Mouse (Mus musculus) MEL (cell line): ENCODE results near the gene 6030408B16Rik.

Source experiments
- CTCF ChIP-seq, 3 experiments: IDR thresholded peaks in 2 of 3; conservative IDR thresholded peaks in 1 of 3; 2 replicates each; pipeline ENCODE4 v1.5.1; 2011 to 2012; ENCODE audit warnings: low read length in 3 of 3, low read depth in 2 of 3, mild to moderate bottlenecking in 2 of 3, improper control_type of control experiment in 1 of 3, inconsistent platforms in 1 of 3, mixed read lengths in 1 of 3, moderate library complexity in 1 of 3; ENCODE audit not compliant: control insufficient read depth in 1 of 3, insufficient read depth in 1 of 3, poor library complexity in 1 of 3, severe bottlenecking in 1 of 3
- E2F4 ChIP-seq: IDR thresholded peaks from 2 replicates; pipeline ENCODE4 v1.6.1; 2011; ENCODE audit warnings: low read depth, low read length, improper control_type of control experiment, borderline replicate concordance
- EP300 ChIP-seq, 2 experiments: IDR thresholded peaks; 2 replicates each; pipeline ENCODE4 v1.6.1; 2011; ENCODE audit warnings: improper control_type of control experiment in 2 of 2, low read length in 2 of 2, low read depth in 1 of 2, mild to moderate bottlenecking in 1 of 2
- ETS1 ChIP-seq: IDR thresholded peaks from 2 replicates; pipeline ENCODE4 v1.6.1; 2012; ENCODE audit warnings: low read depth, mild to moderate bottlenecking, inconsistent platforms, low read length, improper control_type of control experiment, moderate library complexity
- GATA1 ChIP-seq: IDR thresholded peaks from 2 replicates; pipeline ENCODE4 v1.6.1; 2011; ENCODE audit warnings: low read depth, low read length, improper control_type of control experiment
- MAX ChIP-seq: IDR thresholded peaks from 2 replicates; pipeline ENCODE4 v1.6.1; 2011; ENCODE audit warnings: low read length, improper control_type of control experiment
- MYB ChIP-seq: IDR thresholded peaks from 2 replicates; pipeline ENCODE4 v1.6.1; 2011; ENCODE audit warnings: mild to moderate bottlenecking, low read depth, low read length, improper control_type of control experiment
- MYC ChIP-seq: IDR thresholded peaks from 2 replicates; pipeline ENCODE4 v1.6.1; 2011; ENCODE audit warnings: low read depth, mild to moderate bottlenecking, low read length, improper control_type of control experiment, moderate library complexity
- POLR2A ChIP-seq, 2 experiments: IDR thresholded peaks; 2 replicates each; pipeline ENCODE4 v1.6.1; 2011 to 2012; ENCODE audit warnings: low read length in 2 of 2, mild to moderate bottlenecking in 2 of 2, control low read depth in 1 of 2, improper control_type of control experiment in 1 of 2, low read depth in 1 of 2, moderate library complexity in 1 of 2; ENCODE audit not compliant: control insufficient read depth in 1 of 2, insufficient read depth in 1 of 2, poor library complexity in 1 of 2
- SIN3A ChIP-seq: IDR thresholded peaks from 2 replicates; pipeline ENCODE4 v1.6.1; 2012; ENCODE audit warnings: low read length, improper control_type of control experiment, inconsistent platforms
- TAL1 ChIP-seq: IDR thresholded peaks from 2 replicates; pipeline ENCODE4 v1.6.1; 2012; ENCODE audit warnings: mild to moderate bottlenecking, inconsistent platforms, low read length, moderate library complexity, mixed read lengths
- USF1 ChIP-seq: IDR thresholded peaks from 2 replicates; pipeline ENCODE4 v1.6.1; 2014; ENCODE audit warnings: low read depth, mild to moderate bottlenecking, inconsistent platforms, low read length, improper control_type of control experiment, moderate library complexity

- TF ChIP-seq USF1 (no peak; the same call in 1 of the 2 replicates), ETS1 (no peak), GATA1 (peak; percentile 46; the same call in 1 of the 2 replicates), POLR2A (IDR thresholded peaks at IDR 0.05; ENCODE audit: control insufficient read depth in 1 of 2, insufficient read depth in 1 of 2, low read depth in 1 of 2, low read length in 2 of 2, poor library complexity in 1 of 2) (no peak), MAX (no peak), EP300 (IDR thresholded peaks at IDR 0.05; ENCODE audit: low read depth in 1 of 2, low read length in 2 of 2) (0 out of 4 replicates have a peak, but pooled peaks of 1 of the 2 experiments have one; percentile 5), MYC (peak; percentile 42; the same call in 1 of the 2 replicates), E2F4 (0 out of 2 replicates have a peak, but pooled peaks have one; percentile 62), TAL1 (no peak), CTCF (IDR thresholded peaks at IDR 0.05 in 2 of 3, conservative IDR thresholded peaks at IDR 0.05 in 1 of 3; ENCODE audit: control insufficient read depth in 1 of 3, insufficient read depth in 1 of 3, low read depth in 2 of 3, low read length in 3 of 3, poor library complexity in 1 of 3, severe bottlenecking in 1 of 3) (peak; percentile 70 to 94 (median 75)), MYB (no peak), SIN3A (peak; percentile 15)
These were observed 9.7 kb upstream of the 6030408B16Rik start for GRCm38 (mm10) chr15:101283183-101283910.
